Mouse (Mus musculus) cortical plate, adult 2 months (tissue): ENCODE measurements at regions not wholly inside any gene's neighbourhood (a gene's known extent, or its start where the extent isn't known, plus 50 kb on each side); places are given as distances from the start of the nearest gene placed in this dataset.

Experiments used
- H3K27ac ChIP-seq: fragments of 200-500 bp; 2 replicates; pipeline ENCODE4 v1.5.1; 2012; ENCODE audit warnings: low read length, control low read depth, inconsistent platforms; ENCODE audit not compliant: insufficient read depth
- H3K4me1 ChIP-seq: fragments of 200-500 bp; 2 replicates; pipeline ENCODE4 v1.6.1; 2011; ENCODE audit warnings: low read length; ENCODE audit not compliant: control insufficient read depth, insufficient read depth
- H3K4me3 ChIP-seq: fragments of 200-500 bp; 2 replicates; pipeline ENCODE4 v1.5.1; 2011; ENCODE audit warnings: mild to moderate bottlenecking, low read length, control low read depth; ENCODE audit not compliant: insufficient read depth
- CTCF ChIP-seq: fragments of 200-500 bp; IDR thresholded peaks from 2 replicates; pipeline ENCODE4 v1.5.1; 2011; ENCODE audit warnings: mild to moderate bottlenecking, control low read depth, low read length; ENCODE audit not compliant: insufficient read depth; ENCODE audit errors: extremely low read depth
- POLR2A ChIP-seq: fragments of 200-500 bp; IDR thresholded peaks from 2 replicates; pipeline ENCODE4 v1.6.1; 2011; ENCODE audit warnings: mild to moderate bottlenecking, low read length, control low read depth; ENCODE audit not compliant: insufficient read depth; ENCODE audit errors: extremely low read depth

DNA sequence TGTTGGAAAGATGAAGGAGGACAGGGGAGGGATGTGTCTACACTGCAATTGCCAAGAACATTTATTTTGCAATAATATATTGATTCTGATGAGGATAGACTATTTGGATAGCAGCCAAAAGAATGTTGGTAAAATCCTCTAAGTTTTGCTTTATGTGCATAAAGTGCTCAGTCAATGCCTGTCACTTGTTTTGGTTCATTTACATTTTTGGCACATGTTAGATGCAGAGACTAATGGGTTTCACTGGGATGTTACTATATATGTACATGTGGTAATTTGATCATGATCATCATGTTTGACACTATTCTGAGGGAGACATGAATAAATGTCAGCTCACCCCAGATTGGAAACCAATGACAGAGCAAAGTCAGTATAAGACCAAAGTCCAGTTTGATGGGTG, 237.2 kb downstream of the Hdgfl1 start:
- H3K27ac ChIP-seq: no peak overlapping the region
- no peak overlapping the region for H3K4me3 ChIP-seq
- TF ChIP-seq POLR2A (no peak), CTCF (no peak)
- no peaks in the 10 kb centered on the region for H3K4me1 ChIP-seq

DNA sequence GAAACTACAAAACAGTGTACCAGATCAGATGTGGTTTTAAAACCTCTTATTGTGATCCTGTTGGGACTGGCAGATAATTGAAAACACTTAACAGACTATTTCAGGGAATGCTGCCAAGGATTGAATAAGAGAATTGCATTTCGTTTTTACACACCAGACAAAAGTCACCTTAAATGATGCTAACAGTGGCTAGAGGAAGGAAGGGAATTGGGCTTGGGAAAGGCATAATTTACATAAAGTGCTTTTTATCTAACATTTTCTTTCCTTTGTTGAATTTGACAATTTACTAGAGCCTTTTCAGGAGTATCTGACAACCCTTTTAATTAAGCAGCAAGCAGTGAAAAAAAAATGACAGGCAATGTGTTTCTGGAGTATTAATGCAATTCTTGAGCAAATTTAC, 250.9 kb downstream of the Hdgfl1 start:
- TF ChIP-seq CTCF (no peak), POLR2A (no peak)
- no peaks in the 10 kb centered on the region for H3K4me1 ChIP-seq
- H3K4me3 ChIP-seq: no peak overlapping the region
- no peak overlapping the region for H3K27ac ChIP-seq

DNA sequence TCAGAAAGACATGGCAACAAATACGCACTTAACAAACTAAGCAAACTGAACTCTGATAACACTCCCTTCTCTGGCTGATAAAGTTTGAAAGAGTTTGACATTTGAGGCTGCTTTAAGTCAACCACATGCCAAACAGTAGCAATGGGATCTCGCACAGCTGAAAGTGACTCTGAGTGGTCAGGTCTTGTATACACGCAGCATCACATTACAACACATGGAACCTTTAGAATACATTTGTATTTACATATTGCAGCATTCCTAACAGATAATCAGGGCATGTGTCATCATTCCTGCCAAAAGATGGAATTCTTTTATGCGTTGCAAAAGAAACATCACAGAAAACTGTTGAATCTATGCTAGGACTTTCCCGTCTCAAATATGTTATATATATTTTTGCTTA, 251.5 kb downstream of the Hdgfl1 start:
- Histone ChIP-seq H3K4me1 (no peaks in the 10 kb centered on the region), H3K27ac (no peak overlapping the region), H3K4me3 (no peak overlapping the region)
- TF ChIP-seq CTCF (no peak), POLR2A (no peak)

DNA sequence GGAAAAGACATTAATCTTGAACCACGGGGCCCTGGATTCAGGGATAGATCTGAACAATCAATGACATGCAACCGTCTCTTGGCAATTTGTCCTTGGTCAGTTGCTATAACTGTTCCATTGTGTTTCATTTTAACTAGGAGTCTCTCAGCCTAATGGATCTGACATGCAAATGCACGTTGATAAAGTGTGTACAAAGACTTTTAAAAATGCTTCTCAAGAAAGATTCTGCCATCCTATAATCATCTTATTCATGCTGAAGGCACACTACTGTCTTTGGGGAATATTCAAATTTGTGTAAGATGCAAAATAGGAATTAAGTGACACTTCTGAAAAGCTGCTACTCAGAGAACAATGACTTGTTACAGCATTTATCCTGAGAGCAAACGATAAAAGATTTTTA, 252.3 kb downstream of the Hdgfl1 start:
- H3K27ac ChIP-seq: no peak overlapping the region
- no peak for TF ChIP-seq CTCF

DNA sequence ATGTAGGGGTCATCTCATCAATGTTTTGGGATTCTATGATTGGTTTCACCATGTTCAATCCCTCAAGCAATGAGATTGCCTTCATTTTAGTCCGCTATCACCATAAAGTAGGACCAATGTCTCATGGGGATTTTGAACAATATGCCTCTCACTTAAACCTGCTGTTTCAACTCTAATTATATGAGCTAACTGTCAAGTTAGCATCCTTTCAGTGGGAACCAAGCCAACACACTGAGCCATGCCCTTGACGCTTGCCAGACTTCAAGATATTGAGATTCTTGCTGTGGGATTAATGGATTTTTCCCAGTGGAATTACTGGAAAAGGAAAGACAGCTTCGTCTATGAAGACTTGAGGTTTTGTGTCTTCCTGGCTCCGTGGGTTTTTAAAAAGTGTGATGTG, 259.5 kb downstream of the Hdgfl1 start:
- no peak overlapping the region for H3K4me3 ChIP-seq
- no peaks in the 10 kb centered on the region for H3K4me1 ChIP-seq
- no peak overlapping the region for H3K27ac ChIP-seq
- TF ChIP-seq POLR2A (no peak), CTCF (no peak)

More for the DNA sequence above, 252.3 kb downstream of the Hdgfl1 start:
- H3K4me1 ChIP-seq: no peaks in the 10 kb centered on the region
- no peak overlapping the region for H3K4me3 ChIP-seq

DNA sequence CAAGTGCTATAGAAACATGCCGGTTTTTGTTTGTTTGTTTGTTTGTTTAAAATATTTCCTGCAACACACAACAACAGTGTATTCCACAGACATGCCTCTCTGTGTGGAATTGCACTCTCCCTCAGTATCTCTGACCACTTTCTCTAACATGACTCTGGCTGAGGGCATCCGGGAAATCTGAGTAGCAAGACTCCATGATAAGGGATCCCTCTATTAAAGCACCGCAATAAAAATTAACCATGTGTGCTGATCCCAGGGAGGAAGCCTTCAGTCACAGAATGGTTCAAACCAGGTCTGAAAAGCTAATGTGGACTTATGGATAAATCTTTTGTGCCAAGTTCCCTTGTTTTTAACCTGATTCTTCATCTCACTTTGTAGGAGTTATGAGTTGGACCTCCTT, 260.1 kb downstream of the Hdgfl1 start:
- Histone ChIP-seq H3K4me3 (no peak overlapping the region), H3K27ac (no peak overlapping the region)

DNA sequence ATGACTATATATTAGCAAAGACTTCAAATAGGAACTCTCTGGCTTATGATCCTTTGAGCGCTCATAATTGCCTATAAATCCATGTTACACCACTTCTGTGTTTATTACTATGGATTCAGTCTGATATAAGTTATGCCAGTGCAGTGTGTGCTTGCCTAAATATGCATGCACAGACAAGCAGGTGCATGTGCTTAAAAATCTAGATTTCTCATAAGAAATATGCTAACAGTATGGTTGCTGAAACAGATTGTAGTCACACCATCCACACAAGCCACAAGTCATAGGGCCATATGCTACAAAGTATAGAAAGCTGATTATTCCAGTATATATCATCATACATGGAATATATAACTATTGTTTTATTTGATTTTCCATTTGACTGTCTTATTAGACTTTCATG, 266.2 kb downstream of the Hdgfl1 start:
- no peak overlapping the region for H3K4me3 ChIP-seq
- H3K4me1 ChIP-seq: no peaks in the 10 kb centered on the region
- H3K27ac ChIP-seq: no peak overlapping the region
- TF ChIP-seq CTCF (no peak), POLR2A (no peak)

More for the DNA sequence above, 260.1 kb downstream of the Hdgfl1 start:
- no peak for TF ChIP-seq POLR2A
- no peaks in the 10 kb centered on the region for H3K4me1 ChIP-seq

DNA sequence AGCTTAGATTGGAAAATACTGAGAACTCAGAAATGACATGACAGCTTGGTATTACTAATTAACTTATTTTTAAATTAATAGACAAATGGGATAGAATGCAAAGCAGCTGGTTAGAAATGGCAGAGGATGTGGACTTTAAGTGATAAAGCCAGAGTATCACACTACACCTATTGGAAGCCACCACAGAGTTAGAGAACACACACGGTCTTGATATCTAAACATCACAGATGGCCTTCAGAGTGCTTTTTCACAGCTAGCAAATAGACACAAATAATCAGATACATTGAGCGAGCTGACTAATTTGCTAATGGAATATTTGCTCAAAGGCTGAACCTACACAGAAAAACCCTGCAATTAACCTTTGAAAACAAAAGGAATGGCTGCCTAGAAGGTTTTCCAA, 272.9 kb downstream of the Hdgfl1 start:
- Histone ChIP-seq H3K4me3 (no peak overlapping the region), H3K27ac (no peak overlapping the region), H3K4me1 (no peaks in the 10 kb centered on the region)
- TF ChIP-seq CTCF (no peak), POLR2A (no peak)

DNA sequence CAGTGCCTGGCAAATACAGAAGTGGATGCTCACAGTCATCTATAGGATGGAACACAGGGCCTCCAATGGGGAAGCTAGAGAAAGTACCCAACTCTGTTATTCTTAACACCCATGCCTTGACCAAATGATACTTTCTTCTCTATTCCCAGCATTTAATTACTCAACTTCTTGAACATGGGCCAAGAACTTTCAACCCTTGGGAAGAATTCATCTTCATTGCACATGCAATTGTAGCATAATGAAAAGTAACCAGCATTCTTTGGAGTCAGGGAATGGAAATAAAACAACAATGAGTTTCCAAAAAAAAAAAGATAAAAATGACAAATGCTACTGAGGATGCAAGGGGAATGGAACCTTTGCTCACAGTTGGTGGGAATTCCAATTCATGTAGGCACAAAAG, 274.1 kb downstream of the Hdgfl1 start:
- no peak for TF ChIP-seq CTCF
- TF ChIP-seq POLR2A: no peak
- Histone ChIP-seq H3K4me1 (no peaks in the 10 kb centered on the region), H3K4me3 (no peak overlapping the region), H3K27ac (no peak overlapping the region)

DNA sequence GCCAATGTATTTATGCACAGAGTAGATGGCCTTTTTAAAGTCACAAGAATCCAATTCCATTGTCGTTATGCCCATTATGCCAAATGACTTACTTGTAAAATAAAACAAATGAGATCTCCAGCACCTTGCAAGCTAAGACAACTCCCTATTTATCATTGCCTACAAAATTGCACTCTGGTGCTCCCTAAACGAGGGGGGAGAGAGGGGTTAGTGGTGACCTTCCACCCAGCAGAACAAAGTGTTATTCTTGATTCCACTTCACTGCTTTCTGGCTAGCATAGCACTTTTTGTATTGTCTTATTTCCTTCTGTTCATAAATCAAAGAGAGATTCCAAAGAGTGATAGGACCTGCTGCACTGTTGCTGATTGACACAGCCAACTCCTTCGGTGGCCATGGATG, 300.6 kb downstream of the Hdgfl1 start:
- Histone ChIP-seq H3K4me3 (no peak overlapping the region), H3K4me1 (no peaks in the 10 kb centered on the region), H3K27ac (no peak overlapping the region)
- TF ChIP-seq POLR2A: no peak
- no peak for TF ChIP-seq CTCF

DNA sequence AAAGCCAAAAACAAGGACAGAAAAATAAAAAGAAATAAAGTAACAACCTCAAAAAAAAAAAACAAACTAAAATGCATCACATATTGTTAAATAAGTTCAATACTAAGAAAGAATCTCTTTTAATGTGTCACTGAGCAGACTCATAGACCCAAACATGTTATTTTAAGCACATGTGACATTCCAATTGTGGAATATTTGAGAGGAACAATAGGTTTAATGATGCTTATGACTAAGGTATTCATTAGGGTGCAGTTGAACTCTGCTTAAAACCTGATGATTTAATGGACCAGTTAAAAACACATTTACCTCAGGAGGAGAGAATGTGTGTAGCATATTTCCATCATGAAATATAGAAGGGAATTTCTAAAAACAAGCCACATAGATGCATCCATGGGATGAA, 302.4 kb downstream of the Hdgfl1 start:
- Histone ChIP-seq H3K4me1 (no peaks in the 10 kb centered on the region), H3K27ac (no peak overlapping the region), H3K4me3 (no peak overlapping the region)
- TF ChIP-seq CTCF: no peak
- no peak for TF ChIP-seq POLR2A
